ENCODE assay signal across 13 mouse cellular contexts in the genomic region with DNA sequence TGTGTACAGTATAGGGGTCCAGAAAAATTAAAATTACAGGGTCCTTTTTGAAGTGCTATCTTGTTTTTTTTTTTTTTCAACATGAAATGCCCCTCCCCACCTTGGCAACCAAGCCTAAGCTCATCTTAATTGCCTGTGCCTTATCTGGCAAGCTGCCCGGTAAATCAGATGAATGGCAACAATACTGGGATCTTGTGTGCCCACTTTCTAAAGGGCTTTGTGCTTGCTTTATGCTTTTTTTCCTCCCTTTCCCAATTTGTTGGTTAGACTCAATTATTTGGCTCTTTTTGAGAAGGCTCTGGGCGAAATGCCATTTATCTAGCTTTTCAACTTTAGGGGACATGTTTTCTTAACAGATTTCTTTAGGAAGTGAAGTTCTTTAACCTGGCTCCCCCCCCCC. TPM values are rescaled to one million over a fixed set of nuclear protein-coding genes. Genes with fewer than 3 reads are reported as not detected.
A peak's percentile ranks its signal among the peaks of the same experiment; 100 is the strongest.
DNase-seq lines count a peak whose midpoint lies in the region; ATAC-seq and TF ChIP-seq lines count a peak whose summit lies in the region.
"Had no signal": no experiment of that assay in that cellular context is flagged by ENCODE, and none has a peak within 500 bp of the region (broad histone marks: within the 10 kb centered on the region; RNA-seq: fewer than 3 reads in every experiment).

No protein-coding gene starts in this region.

- H3K4me1 ChIP-seq in kidney, adult 2 months (ENCODE audit: control insufficient read depth, insufficient read depth, low read length) = no peaks in the 10 kb centered on the region; the same call in 1 of the 2 replicates
- H3K4me1 ChIP-seq in hindbrain, embryonic 14.5 days (replicated peaks; ENCODE audit: control insufficient read depth, insufficient read depth, low read length) = peaks cover 17% of the 10 kb centered on the region
- peaks cover 5% of the 10 kb centered on the region for H3K4me1 ChIP-seq in neural tube, embryonic 14.5 days (ENCODE audit: control insufficient read depth, insufficient read depth, low read length)
- H3K4me1 ChIP-seq: heart, embryonic 13.5 days; limb, embryonic 12.5 days had no signal

- no peaks in the 10 kb centered on the region for H3K36me3 ChIP-seq in kidney, adult 2 months (ENCODE audit: control insufficient read depth, insufficient read depth, low read length)
- no peaks in the 10 kb centered on the region for H3K36me3 ChIP-seq in hindbrain, embryonic 14.5 days (replicated peaks; ENCODE audit: control insufficient read depth, insufficient read depth)
- no peaks in the 10 kb centered on the region for H3K36me3 ChIP-seq in neural tube, embryonic 14.5 days (ENCODE audit: control insufficient read depth, insufficient read depth, low read length)
- H3K36me3 ChIP-seq: heart, embryonic 13.5 days; limb, embryonic 12.5 days had no signal

- peak; percentile 78 for ATAC-seq in hindbrain, embryonic 14.5 days (ENCODE audit: low FRiP score)
- peak; percentile 67; the same call in 1 of the 2 replicates for ATAC-seq in neural tube, embryonic 14.5 days (ENCODE audit: low read depth)
- ATAC-seq in megakaryocyte, adult 5-6 weeks (ENCODE audit: poor library complexity, severe bottlenecking) = no peak
- ATAC-seq: activated CD4-positive, CD25-positive, alpha-beta regulatory T cell, adult 4 months had no signal

- no peak for TF ChIP-seq POLR2A in kidney, adult 2 months (IDR thresholded peaks at IDR 0.05; ENCODE audit: low read depth, low read length)

- DNase-seq in kidney, adult 2 months = peak; percentile 4
- no peak for DNase-seq in kidney, adult 11 months
- DNase-seq in right cerebral cortex, postnatal 14 days = peak; percentile 36
- no peak for DNase-seq in right cerebral cortex, adult 18-20 months
- peak; percentile 78 for DNase-seq in hindbrain, embryonic 14.5 days (ENCODE audit: low spot score)
- DNase-seq in gastrocnemius, adult 18-20 months (ENCODE audit: low spot score) = no peak
- DNase-seq: kidney, adult 8-10 months had no signal

- TF ChIP-seq CTCF in kidney, adult 2 months (conservative IDR thresholded peaks at IDR 0.05; ENCODE audit: insufficient read depth, insufficient read length, low read depth, low read length) = no peak

- no peak overlapping the region for H3K4me2 ChIP-seq in hindbrain, embryonic 14.5 days (replicated peaks)
- H3K4me2 ChIP-seq in neural tube, embryonic 14.5 days (ENCODE audit: low read depth, low read length) = no peak overlapping the region
- H3K4me2 ChIP-seq: heart, embryonic 13.5 days; limb, embryonic 12.5 days had no signal

- no peak overlapping the region for H3K9ac ChIP-seq in hindbrain, embryonic 14.5 days
- H3K9ac ChIP-seq in neural tube, embryonic 14.5 days (replicated peaks; ENCODE audit: low read depth, low read length) = no peak overlapping the region
- H3K9ac ChIP-seq: heart, embryonic 13.5 days; limb, embryonic 12.5 days had no signal

- H3K27ac ChIP-seq in kidney, adult 2 months (ENCODE audit: insufficient read depth, low read depth, low read length) = no peak overlapping the region
- H3K27ac ChIP-seq in hindbrain, embryonic 14.5 days = 0 out of 2 replicates have a peak overlapping the region, but pooled peaks have one; percentile 62
- no peak overlapping the region for H3K27ac ChIP-seq in neural tube, embryonic 14.5 days (ENCODE audit: low read depth, low read length)
- H3K27ac ChIP-seq: heart, embryonic 13.5 days; limb, embryonic 12.5 days had no signal

- H3K27me3 ChIP-seq in kidney, adult 2 months (replicated peaks; ENCODE audit: control insufficient read depth, insufficient read depth, low read length) = no peaks in the 10 kb centered on the region
- H3K27me3 ChIP-seq in hindbrain, embryonic 14.5 days (ENCODE audit: control insufficient read depth, insufficient read depth, low read length) = no peaks in the 10 kb centered on the region
- H3K27me3 ChIP-seq in neural tube, embryonic 14.5 days (ENCODE audit: control insufficient read depth, insufficient read depth, low read length) = no peaks in the 10 kb centered on the region
- H3K27me3 ChIP-seq: heart, embryonic 13.5 days; limb, embryonic 12.5 days had no signal

- H3K9me3 ChIP-seq in hindbrain, embryonic 14.5 days (ENCODE audit: control insufficient read depth, low read length) = no peaks in the 10 kb centered on the region
- no peaks in the 10 kb centered on the region for H3K9me3 ChIP-seq in neural tube, embryonic 14.5 days (ENCODE audit: control insufficient read depth, low read length)
- H3K9me3 ChIP-seq: heart, embryonic 13.5 days; limb, embryonic 12.5 days had no signal

- 65% methylated on average over 2 of the region's 2 CpGs for WGBS in kidney, adult 2 months
- WGBS in hindbrain, embryonic 14.5 days = 19% methylated on average over 2 of the region's 2 CpGs
- 29% methylated on average over 2 of the region's 2 CpGs for WGBS in neural tube, embryonic 14.5 days

- no peak overlapping the region for H3K4me3 ChIP-seq in kidney, adult 2 months (ENCODE audit: insufficient read depth, low read depth, low read length)
- no peak overlapping the region for H3K4me3 ChIP-seq in hindbrain, embryonic 14.5 days (replicated peaks; ENCODE audit: low read length)
- no peak overlapping the region for H3K4me3 ChIP-seq in neural tube, embryonic 14.5 days (ENCODE audit: low read depth, low read length)
- H3K4me3 ChIP-seq: heart, embryonic 13.5 days; limb, embryonic 12.5 days had no signal

RNA-seq across cellular contexts. Expression of a gene that starts 45.3 kb away (rescaled TPM):
- polyA plus RNA-seq in kidney, adult 2 months (2012; rRNA removed) = 12.3 and 13.0 TPM in 2 replicates
- 97.4 and 119 TPM in 2 replicates for polyA plus RNA-seq in hindbrain, embryonic 14.5 days (2014; fragmentation: Nextera tagmentation; extraction: Ambion mirVana)
- 109 and 123 TPM in 2 replicates for polyA plus RNA-seq in neural tube, embryonic 14.5 days (2014; fragmentation: Nextera tagmentation; extraction: Ambion mirVana)
- total RNA-seq in gastrocnemius, adult 18-20 months (2021) = under 1 TPM; 0.59 to 0.73 TPM
- not detected in 2 replicates for total RNA-seq in megakaryocyte, adult 5-6 weeks (2015)
- total RNA-seq in megakaryocyte, adult 5-6 weeks (2017) = not detected in 2 replicates
- total RNA-seq: neutrophil, adult 5-6 weeks had no signal
- polyA plus RNA-seq: activated CD4-positive, CD25-positive, alpha-beta regulatory T cell, adult 4 months had no signal

Comparison
In these comparisons a context has a peak if more than half of its experiments do, and no peak if none do; other contexts are left out.
1. DNase-seq: peak in kidney, adult 2 months (single experiment), right cerebral cortex, postnatal 14 days (single experiment) and hindbrain, embryonic 14.5 days (single experiment); none in kidney, adult 11 months (single experiment), right cerebral cortex, adult 18-20 months (single experiment) and gastrocnemius, adult 18-20 months (single experiment).